Mouse (Mus musculus): ENCODE data around the gene Gdf9.

Gene Gdf9

DNA sequence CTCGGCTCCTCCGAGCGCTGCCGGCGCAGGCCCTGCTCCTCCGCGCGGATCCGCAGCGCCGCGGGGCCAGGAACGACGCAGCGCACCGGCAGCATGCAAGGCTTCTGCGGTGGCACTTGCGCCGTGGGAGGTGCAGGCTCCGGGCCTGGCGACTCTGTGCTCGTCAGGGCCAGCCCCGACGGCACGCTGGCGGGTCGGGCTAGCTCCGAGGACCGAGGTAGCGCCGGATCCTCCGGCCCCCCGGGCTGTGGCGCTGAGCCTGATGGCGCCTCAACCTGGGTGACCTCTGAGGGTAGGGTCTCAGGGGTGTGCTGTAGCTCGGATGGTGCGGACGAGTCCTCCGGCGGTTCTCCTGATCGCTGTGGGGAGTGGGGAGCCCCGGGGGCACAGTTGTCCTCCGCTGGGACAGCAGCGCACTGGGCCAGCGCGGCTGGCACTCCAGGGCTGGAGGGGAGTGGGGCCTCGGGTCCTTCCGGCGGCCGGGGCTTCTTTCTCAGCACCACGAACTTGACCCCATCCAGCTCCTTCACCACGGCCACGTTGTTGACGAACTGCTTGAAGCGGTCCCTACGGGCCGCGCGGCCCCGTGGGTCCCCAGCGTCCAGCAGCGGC, 48.5 kb downstream of the Gdf9 start:
- peak; percentile 67 for DNase-seq

DNA sequence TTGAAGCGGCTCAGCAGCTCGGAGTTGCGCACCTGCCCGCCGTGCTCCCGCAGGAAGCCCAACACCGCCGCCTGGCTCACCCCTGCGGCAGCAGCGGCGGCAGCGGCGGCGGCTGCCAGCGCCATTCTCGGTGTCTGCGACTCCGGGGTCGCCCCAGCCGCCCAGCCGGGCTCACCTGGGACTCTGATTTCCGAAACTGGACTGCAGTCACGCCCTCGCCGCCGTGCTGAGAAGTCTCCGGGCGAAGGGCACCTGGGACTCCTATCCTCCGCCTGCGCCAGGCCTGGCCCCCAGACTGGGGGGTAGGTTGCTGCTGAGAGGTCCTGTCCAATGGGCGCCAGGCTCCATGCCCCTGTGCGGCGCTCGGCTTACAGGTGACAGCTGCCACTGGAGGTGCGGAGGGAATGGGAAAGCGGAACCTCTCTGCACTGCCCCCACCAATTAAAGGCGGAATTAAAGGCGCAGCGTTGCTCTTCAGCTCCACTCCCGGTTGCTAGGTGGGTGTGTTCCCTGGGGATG, 49.0 kb downstream of the Gdf9 start, which contains the start of the genes Gm9945 and Sowaha:
Gene Gm9945 (plus strand): TSS at position 384 of the 519 bp plus-strand sequence.
Gene Sowaha (minus strand): TSS at position 492 of the 519 bp plus-strand sequence.
- DNase-seq: peak; percentile 70

DNA sequence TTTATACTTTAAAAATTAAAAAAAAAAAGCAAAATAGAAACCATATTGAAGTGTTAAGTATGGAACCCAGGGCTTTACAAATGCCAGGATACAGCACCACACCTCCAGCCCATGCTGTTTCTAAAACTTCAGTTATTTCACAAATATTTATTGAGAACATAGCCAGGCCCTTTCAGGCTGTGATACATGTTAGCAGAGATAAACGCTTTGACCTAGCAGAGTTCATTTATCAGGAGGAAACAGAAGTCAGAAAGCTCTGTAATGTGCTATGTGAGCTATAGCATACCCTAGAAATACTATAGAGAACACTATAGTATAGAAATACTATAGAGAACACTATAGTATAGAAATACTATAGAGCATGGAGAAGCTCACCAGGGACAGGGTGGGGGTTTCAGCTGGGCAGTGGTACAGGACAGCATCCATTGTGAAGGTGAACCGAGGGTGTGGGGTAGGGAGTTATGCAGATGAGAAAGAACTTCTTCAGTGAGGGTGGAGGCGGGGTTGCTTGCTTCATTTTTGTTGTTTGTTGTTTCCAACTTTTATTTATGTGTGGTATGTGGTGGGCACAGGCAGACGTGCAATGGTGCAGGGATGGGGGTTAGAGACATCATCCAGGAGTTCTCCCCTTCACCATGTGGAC, 50.4 kb downstream of the Gdf9 start:
- no peak for DNase-seq

DNA sequence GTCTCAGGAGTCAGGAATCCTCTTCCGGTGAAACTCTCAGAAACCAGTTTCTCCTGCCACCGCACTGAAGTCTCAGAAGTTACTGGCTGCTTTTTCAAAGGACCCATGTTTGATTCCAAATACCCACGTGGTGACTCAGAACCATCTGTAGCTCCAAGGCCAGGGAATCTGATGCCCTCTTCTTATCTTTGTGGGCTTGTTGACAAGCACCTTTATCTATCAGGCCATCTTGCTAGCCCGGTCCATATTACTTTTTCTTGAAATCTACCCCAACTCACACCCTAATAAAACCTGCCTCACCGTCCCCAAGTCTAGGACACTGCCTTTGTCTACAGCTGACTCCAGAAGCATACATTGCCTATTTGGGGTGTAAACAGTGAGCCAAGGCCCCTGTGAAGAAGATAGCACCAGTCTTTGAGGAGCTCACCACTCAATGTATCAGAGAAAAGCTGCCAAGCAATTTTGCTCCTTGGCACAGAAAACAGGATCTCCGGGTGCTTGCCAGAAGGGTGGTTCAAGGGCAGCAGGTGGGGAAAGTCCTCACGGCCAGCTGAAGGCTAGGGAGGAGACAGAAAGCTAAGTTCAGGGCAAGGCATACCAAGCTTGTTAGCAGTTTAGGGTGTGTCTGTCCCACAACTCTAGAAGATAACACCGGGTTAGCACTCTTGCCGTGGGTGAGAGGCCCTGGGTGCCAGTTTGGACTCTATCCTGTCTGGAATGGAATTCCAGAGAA, 52.5 kb downstream of the Gdf9 start:
- no peak for DNase-seq

DNA sequence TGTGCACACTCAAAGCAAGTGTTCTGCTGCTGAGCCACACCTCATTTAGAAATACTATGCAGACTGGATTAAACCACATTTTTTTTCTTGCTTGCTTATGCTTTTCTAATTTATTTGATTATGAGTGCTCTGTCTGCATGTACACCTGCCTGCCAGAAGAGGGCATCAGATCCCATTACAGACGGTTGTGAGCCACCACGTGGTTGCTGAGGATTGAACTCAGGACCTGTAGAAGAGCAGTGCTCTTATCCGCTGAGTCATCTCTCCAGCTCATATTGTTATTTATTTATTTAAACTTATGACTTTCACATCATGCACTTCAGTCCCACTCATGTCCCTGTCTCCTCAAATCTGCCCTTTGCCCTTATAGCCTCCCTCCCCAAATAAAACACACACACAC, 54.9 kb downstream of the Gdf9 start:
- no peak for DNase-seq

DNA sequence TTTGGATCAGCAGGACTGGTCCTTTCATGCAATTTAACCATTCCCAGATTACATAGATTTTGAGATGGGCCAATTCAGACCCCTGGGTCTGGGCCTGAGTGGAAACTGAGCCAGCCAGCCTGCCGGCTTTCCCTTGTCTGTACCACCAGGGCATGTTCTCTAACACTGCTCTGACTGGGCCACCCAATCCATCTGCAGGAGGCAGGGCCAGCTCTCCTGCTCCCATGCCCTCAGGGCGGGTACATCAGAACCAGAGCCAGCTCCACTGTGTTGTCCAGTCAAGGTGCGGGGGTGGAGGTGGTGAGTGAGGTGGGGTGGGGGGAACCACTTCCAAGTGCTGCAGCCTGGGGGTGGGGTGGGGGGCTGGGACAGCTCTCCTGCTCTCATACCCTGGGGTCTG, 55.5 kb downstream of the Gdf9 start:
- DNase-seq: no peak

DNA sequence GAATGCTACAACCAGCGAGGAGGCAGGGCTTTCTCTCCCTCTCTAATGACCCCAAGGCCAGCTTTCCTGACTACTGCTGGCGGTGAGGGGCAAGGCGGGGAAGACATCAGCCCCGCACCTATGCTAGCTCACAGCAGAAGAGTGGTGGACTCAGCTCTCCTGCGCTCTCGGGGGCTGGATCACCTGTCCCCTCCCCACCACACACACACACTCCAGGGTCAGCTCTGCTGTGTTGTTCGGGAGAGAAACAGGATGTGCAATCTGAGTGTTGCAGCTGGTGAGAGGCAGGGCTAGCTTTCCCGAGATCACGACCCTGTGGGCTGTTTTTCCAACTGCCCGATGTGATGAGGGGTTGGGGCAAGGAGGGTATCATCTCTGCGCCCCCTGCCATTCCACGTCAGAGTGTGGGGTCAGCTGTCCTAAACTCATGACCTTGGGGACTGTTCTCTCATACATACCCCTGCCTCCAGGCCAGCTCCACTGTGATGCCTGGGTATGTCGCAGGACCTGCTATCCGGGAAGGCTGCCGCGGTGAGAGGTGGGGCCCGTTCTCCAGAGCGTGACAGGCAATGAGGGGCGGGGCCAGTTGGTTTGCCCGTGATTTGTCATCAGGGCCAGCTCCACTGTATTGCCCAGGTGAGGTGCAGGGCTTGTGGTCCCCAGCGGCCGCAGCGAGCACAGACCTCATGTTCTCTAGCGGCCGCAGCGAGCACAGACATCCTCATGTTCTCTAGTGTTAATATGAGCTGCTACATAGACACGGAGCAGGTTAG, 56.2 kb downstream of the Gdf9 start:
- peak; percentile 57 for DNase-seq
